Mouse (Mus musculus) lung, postnatal 0 days (tissue): ENCODE measurements around the gene Rimbp2.

Experiments used
- CTCF ChIP-seq: IDR thresholded peaks from 2 replicates; pipeline ENCODE4 v1.5.1; 2016; ENCODE audit warnings: antibody characterized with exemption, mild to moderate bottlenecking
- EP300 ChIP-seq: IDR thresholded peaks from 2 replicates; pipeline ENCODE4 v1.6.1; 2016; ENCODE audit warnings: antibody characterized with exemption, mild to moderate bottlenecking, control low read depth

DNA sequence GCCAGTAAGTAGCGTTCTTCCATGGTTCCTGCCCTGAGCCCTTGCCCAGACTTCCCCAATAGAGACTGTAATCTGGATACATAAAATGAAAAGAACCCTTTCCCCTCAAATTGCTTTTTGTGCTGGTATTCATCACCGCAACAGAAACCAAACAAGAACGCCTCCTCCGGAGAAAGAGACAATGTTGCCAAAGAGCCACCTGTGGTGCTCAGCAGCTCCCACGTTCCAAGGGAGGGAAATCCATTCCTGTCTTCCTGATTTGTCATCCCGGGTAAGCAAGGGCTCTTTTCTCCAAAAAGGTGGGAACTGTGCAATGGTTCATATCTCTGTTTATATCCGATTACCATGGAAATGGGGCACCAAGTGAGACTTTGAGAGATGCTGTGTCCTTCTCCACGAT, 119.2 kb downstream of the Rimbp2 start:
- TF ChIP-seq CTCF (no peak), EP300 (no peak)
